13 mouse cellular contexts compared by ENCODE assay signal in the genomic region with DNA sequence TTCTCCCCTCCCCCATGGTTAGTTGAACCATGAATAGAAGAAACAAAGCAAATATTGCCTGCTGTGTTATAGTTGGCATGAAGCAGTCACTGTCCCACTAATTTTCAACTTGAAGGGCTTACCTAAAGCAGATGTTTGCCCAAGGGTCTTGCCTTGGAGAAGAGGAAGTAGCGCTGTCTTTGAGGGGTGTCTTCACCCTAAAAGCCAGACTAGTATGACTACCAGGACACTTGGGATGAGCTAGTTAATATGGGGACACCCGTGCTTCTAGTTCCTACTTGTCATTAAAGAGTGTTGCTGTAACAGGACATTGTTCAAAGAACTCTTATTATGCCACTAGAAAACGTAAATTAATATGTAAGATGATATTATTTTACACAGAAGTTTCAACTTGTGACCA. TPM values are rescaled to one million over a fixed set of nuclear protein-coding genes. Genes with fewer than 3 reads are reported as not detected.
DNase-seq lines count a peak whose midpoint lies in the region; ATAC-seq and TF ChIP-seq lines count a peak whose summit lies in the region.
"Had no signal": no experiment of that assay in that cellular context is flagged by ENCODE, and none has a peak within 500 bp of the region (broad histone marks: within the 10 kb centered on the region; RNA-seq: fewer than 3 reads in every experiment).

No protein-coding gene starts in this region.

- TF ChIP-seq CTCF in stomach, postnatal 0 days (IDR thresholded peaks at IDR 0.05; ENCODE audit: low read depth) = no peak
- no peak for TF ChIP-seq CTCF in liver, embryonic 14.5 days (IDR thresholded peaks at IDR 0.05; ENCODE audit: low read depth)
- TF ChIP-seq CTCF in intestine, postnatal 0 days (IDR thresholded peaks at IDR 0.05; ENCODE audit: low read depth) = no peak

- H3K36me3 ChIP-seq in kidney, embryonic 16.5 days (ENCODE audit: insufficient read depth, low read length) = no peaks in the 10 kb centered on the region
- no peaks in the 10 kb centered on the region for H3K36me3 ChIP-seq in stomach, embryonic 15.5 days
- no peaks in the 10 kb centered on the region for H3K36me3 ChIP-seq in stomach, postnatal 0 days (ENCODE audit: control insufficient read depth, insufficient read depth, low read length)
- H3K36me3 ChIP-seq in liver, embryonic 14.5 days (replicated peaks; ENCODE audit: control insufficient read depth, insufficient read depth, low read depth) = no peaks in the 10 kb centered on the region
- no peaks in the 10 kb centered on the region for H3K36me3 ChIP-seq in intestine, postnatal 0 days (ENCODE audit: control insufficient read depth, insufficient read depth)

- no peak for DNase-seq in kidney, postnatal 10 days
- DNase-seq in stomach, postnatal 0 days (ENCODE audit: low spot score) = no peak
- DNase-seq in liver, embryonic 14.5 days (ENCODE audit: low read depth in 3 of 3, low spot score in 3 of 3) = no peak
- no peak for DNase-seq in right cerebral cortex, postnatal 10 days (ENCODE audit: low spot score in 2 of 2)
- DNase-seq: cerebellum, adult 2 months; gastrocnemius, postnatal 36 days; kidney, adult 11 months; left cerebral cortex, postnatal 4 days had no signal

- H3K27ac ChIP-seq in kidney, embryonic 16.5 days (ENCODE audit: low read length) = no peak overlapping the region
- no peak overlapping the region for H3K27ac ChIP-seq in stomach, embryonic 15.5 days
- H3K27ac ChIP-seq in stomach, postnatal 0 days (replicated peaks) = no peak overlapping the region
- H3K27ac ChIP-seq in liver, embryonic 14.5 days = no peak overlapping the region
- no peak overlapping the region for H3K27ac ChIP-seq in intestine, postnatal 0 days (ENCODE audit: low read depth, low read length)

- no peak overlapping the region for H3K4me3 ChIP-seq in kidney, embryonic 16.5 days (ENCODE audit: low read length)
- H3K4me3 ChIP-seq in stomach, embryonic 15.5 days (replicated peaks) = no peak overlapping the region
- H3K4me3 ChIP-seq in stomach, postnatal 0 days (ENCODE audit: low read depth, low read length) = no peak overlapping the region
- no peak overlapping the region for H3K4me3 ChIP-seq in liver, embryonic 14.5 days (ENCODE audit: insufficient read depth in 1 of 2, low read depth in 2 of 2, low read length in 2 of 2)
- H3K4me3 ChIP-seq in intestine, postnatal 0 days (ENCODE audit: low read depth, low read length) = no peak overlapping the region

- 0 out of 2 replicates have a peak overlapping the region, but pooled peaks have one; percentile 93 for H3K4me2 ChIP-seq in kidney, embryonic 16.5 days (replicated peaks; ENCODE audit: low read depth, low read length)
- 0 out of 2 replicates have a peak overlapping the region, but pooled peaks have one; percentile 85 for H3K4me2 ChIP-seq in stomach, embryonic 15.5 days
- H3K4me2 ChIP-seq in stomach, postnatal 0 days (replicated peaks; ENCODE audit: low read depth) = no peak overlapping the region
- 0 out of 2 replicates have a peak overlapping the region, but pooled peaks have one; percentile 3 for H3K4me2 ChIP-seq in liver, embryonic 14.5 days (ENCODE audit: low read depth)
- no peak overlapping the region; the same call in 1 of the 2 replicates for H3K4me2 ChIP-seq in intestine, postnatal 0 days (replicated peaks; ENCODE audit: low read depth)

- WGBS in kidney, embryonic 16.5 days = 75% methylated on average over 3 of the region's 3 CpGs
- WGBS in stomach, embryonic 15.5 days = 77% methylated on average over 3 of the region's 3 CpGs
- WGBS in stomach, postnatal 0 days = 86% methylated on average over 3 of the region's 3 CpGs
- 55% methylated on average over 3 of the region's 3 CpGs for WGBS in liver, embryonic 14.5 days (ENCODE audit: insufficient replicate concordance)
- 86% methylated on average over 3 of the region's 3 CpGs for WGBS in intestine, postnatal 0 days

- TF ChIP-seq EP300 in stomach, postnatal 0 days (optimal IDR thresholded peaks at IDR 0.05) = no peak
- TF ChIP-seq EP300 in liver, embryonic 14.5 days (IDR thresholded peaks at IDR 0.05; ENCODE audit: low read depth) = no peak

- peaks cover 8% of the 10 kb centered on the region; the same call in 1 of the 2 replicates for H3K4me1 ChIP-seq in kidney, embryonic 16.5 days (ENCODE audit: insufficient read depth, low read length)
- peaks cover 7% of the 10 kb centered on the region; the same call in 1 of the 2 replicates for H3K4me1 ChIP-seq in stomach, embryonic 15.5 days
- peaks cover 2% of the 10 kb centered on the region; the same call in 1 of the 2 replicates for H3K4me1 ChIP-seq in stomach, postnatal 0 days (replicated peaks; ENCODE audit: control insufficient read depth, insufficient read depth)
- peaks cover 3 to 10% of the 10 kb centered on the region in 2 experiments; a peak in 2 of 4 replicates for H3K4me1 ChIP-seq in liver, embryonic 14.5 days (replicated peaks; ENCODE audit: control insufficient read depth in 2 of 2, insufficient read depth in 2 of 2, low read length in 1 of 2)
- H3K4me1 ChIP-seq in intestine, postnatal 0 days (replicated peaks; ENCODE audit: control insufficient read depth, insufficient read depth, low read length) = peaks cover 6% of the 10 kb centered on the region; the same call in 1 of the 2 replicates

- no peaks in the 10 kb centered on the region for H3K9me3 ChIP-seq in kidney, embryonic 16.5 days (ENCODE audit: low read length)
- no peaks in the 10 kb centered on the region for H3K9me3 ChIP-seq in stomach, embryonic 15.5 days
- no peaks in the 10 kb centered on the region for H3K9me3 ChIP-seq in stomach, postnatal 0 days (ENCODE audit: control insufficient read depth, low read length)
- no peaks in the 10 kb centered on the region for H3K9me3 ChIP-seq in liver, embryonic 14.5 days (ENCODE audit: control insufficient read depth, low read length)
- no peaks in the 10 kb centered on the region for H3K9me3 ChIP-seq in intestine, postnatal 0 days (ENCODE audit: control insufficient read depth)

- ATAC-seq in kidney, embryonic 16.5 days (ENCODE audit: low FRiP score, low TSS enrichment) = no peak
- no peak for ATAC-seq in stomach, embryonic 15.5 days (ENCODE audit: insufficient read depth, low FRiP score, low read depth)
- ATAC-seq in stomach, postnatal 0 days (ENCODE audit: low FRiP score, low TSS enrichment) = no peak
- ATAC-seq in liver, embryonic 14.5 days (ENCODE audit: insufficient read depth) = no peak
- no peak for ATAC-seq in intestine, postnatal 0 days

- H3K9ac ChIP-seq in kidney, embryonic 16.5 days (replicated peaks; ENCODE audit: low read length) = no peak overlapping the region
- H3K9ac ChIP-seq in stomach, embryonic 15.5 days = no peak overlapping the region
- H3K9ac ChIP-seq in stomach, postnatal 0 days (ENCODE audit: low read length) = no peak overlapping the region
- no peak overlapping the region for H3K9ac ChIP-seq in liver, embryonic 14.5 days (replicated peaks)
- H3K9ac ChIP-seq in intestine, postnatal 0 days (ENCODE audit: low read depth, low read length) = no peak overlapping the region

- H3K27me3 ChIP-seq in kidney, embryonic 16.5 days (ENCODE audit: insufficient read depth, low read length) = 0 out of 2 replicates have a peak, but pooled peaks cover 5% of the 10 kb centered on the region
- H3K27me3 ChIP-seq in stomach, embryonic 15.5 days (replicated peaks) = peaks cover 13% of the 10 kb centered on the region
- no peaks in the 10 kb centered on the region for H3K27me3 ChIP-seq in stomach, postnatal 0 days (ENCODE audit: control insufficient read depth, insufficient read depth, low read length)
- peaks cover 18% of the 10 kb centered on the region for H3K27me3 ChIP-seq in liver, embryonic 14.5 days (ENCODE audit: control insufficient read depth, insufficient read depth, low read length)
- 0 out of 2 replicates have a peak, but pooled peaks cover 17% of the 10 kb centered on the region for H3K27me3 ChIP-seq in intestine, postnatal 0 days (replicated peaks; ENCODE audit: control insufficient read depth, insufficient read depth, low read length)
- H3K27me3 ChIP-seq: CH12.LX had no signal

RNA-seq across cellular contexts. Expression of gene Fam124a, which starts 1.6 kb away (rescaled TPM):
- 7.0 and 8.9 TPM in 2 replicates for polyA plus RNA-seq in kidney, embryonic 16.5 days (2015; fragmentation: Nextera tagmentation; extraction: Ambion mirVana)
- 4.7 and 6.4 TPM in 2 replicates for polyA plus RNA-seq in stomach, embryonic 15.5 days (2015; fragmentation: Nextera tagmentation; extraction: Ambion mirVana)
- 3.7 and 4.1 TPM in 2 replicates for polyA plus RNA-seq in stomach, postnatal 0 days (2015; fragmentation: Nextera tagmentation; extraction: Ambion mirVana)
- 1.8 and 2.5 TPM in 2 replicates for polyA plus RNA-seq in liver, embryonic 14.5 days (2012; rRNA removed)
- 1.0 and 1.4 TPM in 2 replicates for polyA plus RNA-seq in liver, embryonic 14.5 days (2014; fragmentation: Nextera tagmentation; extraction: Ambion mirVana)
- polyA plus RNA-seq in intestine, postnatal 0 days (2015; fragmentation: Nextera tagmentation; extraction: Ambion mirVana) = 4.1 and 5.1 TPM in 2 replicates

RNA-seq across cellular contexts. Expression of gene Gm4131, which starts 9.6 kb away (rescaled TPM):
- 0.27 and 0.30 TPM in 2 replicates for polyA plus RNA-seq in kidney, embryonic 16.5 days (2015; fragmentation: Nextera tagmentation; extraction: Ambion mirVana)
- polyA plus RNA-seq in stomach, embryonic 15.5 days (2015; fragmentation: Nextera tagmentation; extraction: Ambion mirVana) = not detected in 2 replicates
- polyA plus RNA-seq in stomach, postnatal 0 days (2015; fragmentation: Nextera tagmentation; extraction: Ambion mirVana) = not detected in 2 replicates
- polyA plus RNA-seq in liver, embryonic 14.5 days (2012; rRNA removed) = not detected in 2 replicates
- polyA plus RNA-seq in liver, embryonic 14.5 days (2014; fragmentation: Nextera tagmentation; extraction: Ambion mirVana) = not detected in 2 replicates
- polyA plus RNA-seq in intestine, postnatal 0 days (2015; fragmentation: Nextera tagmentation; extraction: Ambion mirVana) = 0.65 and 0.77 TPM in 2 replicates
- polyA plus RNA-seq: cerebellum, adult 2 months; spleen, adult 2 months had no signal

Comparison
In these comparisons a context has a peak if more than half of its experiments do, and no peak if none do; other contexts are left out.
1. H3K4me2 ChIP-seq: peak in kidney, embryonic 16.5 days (single experiment), stomach, embryonic 15.5 days (single experiment) and liver, embryonic 14.5 days (single experiment); none in stomach, postnatal 0 days (single experiment) and intestine, postnatal 0 days (single experiment).